Comparison of ENCODE assay signal across 10 mouse cellular contexts in the genomic region with DNA sequence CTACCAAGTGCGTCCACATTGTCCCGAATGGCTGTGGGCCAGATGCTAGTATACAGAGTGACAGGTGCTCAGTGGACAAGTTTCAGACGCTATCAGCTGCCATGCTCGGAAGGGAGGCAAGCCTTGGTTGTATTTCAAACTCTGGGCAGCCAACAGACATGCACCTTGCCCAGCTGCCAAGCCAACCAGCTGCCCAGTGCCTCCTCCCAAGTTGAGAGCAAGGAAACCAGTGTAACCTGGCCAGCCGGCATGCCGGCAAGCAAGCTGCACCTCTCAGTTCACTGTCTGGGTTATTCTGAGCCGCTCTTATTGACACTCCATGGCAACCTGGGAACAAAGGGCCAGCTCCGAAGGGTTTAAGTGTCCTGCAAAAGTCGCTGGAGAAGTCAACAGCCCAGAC. TPM values are rescaled to one million over a fixed set of nuclear protein-coding genes. Genes with fewer than 3 reads are reported as not detected.
A peak's percentile ranks its signal among the peaks of the same experiment; 100 is the strongest.
DNase-seq lines count a peak whose midpoint lies in the region; ATAC-seq and TF ChIP-seq lines count a peak whose summit lies in the region.
"Had no signal": no experiment of that assay in that cellular context is flagged by ENCODE, and none has a peak within 500 bp of the region (broad histone marks: within the 10 kb centered on the region; RNA-seq: fewer than 3 reads in every experiment).

No protein-coding gene starts in this region.

- intact Hi-C loops in gastrocnemius, postnatal 14 days (cut with DNase I; ENCODE audit: low total_unique reads) = loop anchor here (5.0 kb wide), 1 partner anchor 78 kb away; a partner anchor contains a TSS
- intact Hi-C loops in heart, postnatal 14 days (cut with DNase I) = no loop called here

- WGBS in intestine, postnatal 0 days = 75% methylated on average over 9 of the region's 9 CpGs
- 83% methylated on average over 9 of the region's 9 CpGs for WGBS in intestine, embryonic 16.5 days

- no peak for TF ChIP-seq CTCF in intestine, postnatal 0 days (IDR thresholded peaks at IDR 0.05; ENCODE audit: low read depth)

- no peak overlapping the region for H3K27ac ChIP-seq in intestine, postnatal 0 days (ENCODE audit: low read depth, low read length)
- H3K27ac ChIP-seq in intestine, embryonic 16.5 days (ENCODE audit: low read length) = no peak overlapping the region

- H3K4me2 ChIP-seq in intestine, postnatal 0 days (replicated peaks; ENCODE audit: low read depth) = no peak overlapping the region
- no peak overlapping the region for H3K4me2 ChIP-seq in intestine, embryonic 16.5 days (ENCODE audit: low read depth, low read length)

- H3K4me1 ChIP-seq in intestine, postnatal 0 days (replicated peaks; ENCODE audit: control insufficient read depth, insufficient read depth, low read length) = 0 out of 2 replicates have a peak, but pooled peaks cover 3% of the 10 kb centered on the region
- peaks cover 24% of the 10 kb centered on the region for H3K4me1 ChIP-seq in intestine, embryonic 16.5 days (ENCODE audit: control insufficient read depth, insufficient read depth, low read length)

- DNase-seq in gastrocnemius, postnatal 14 days = peak; percentile 77
- peak; percentile 54 to 63 for DNase-seq in heart, postnatal 14 days
- DNase-seq in lung, postnatal 36 days = peak; percentile 72
- DNase-seq in right cerebral cortex, postnatal 14 days = no peak
- DNase-seq in layer of hippocampus, postnatal 36 days = no peak
- DNase-seq in left cerebral cortex, adult 8-10 months (ENCODE audit: low spot score in 2 of 2) = no peak

- ATAC-seq in intestine, postnatal 0 days = peak; percentile 52
- ATAC-seq in intestine, embryonic 16.5 days = no peak

- H3K9ac ChIP-seq in intestine, postnatal 0 days (ENCODE audit: low read depth, low read length) = no peak overlapping the region
- H3K9ac ChIP-seq in intestine, embryonic 16.5 days (ENCODE audit: low read depth, low read length) = no peak overlapping the region

- H3K4me3 ChIP-seq in intestine, postnatal 0 days (ENCODE audit: low read depth, low read length) = no peak overlapping the region
- H3K4me3 ChIP-seq in intestine, embryonic 16.5 days (ENCODE audit: low read length) = no peak overlapping the region

- no peaks in the 10 kb centered on the region for H3K27me3 ChIP-seq in intestine, postnatal 0 days (replicated peaks; ENCODE audit: control insufficient read depth, insufficient read depth, low read length)
- H3K27me3 ChIP-seq in intestine, embryonic 16.5 days (replicated peaks; ENCODE audit: control insufficient read depth, insufficient read depth, low read length) = no peaks in the 10 kb centered on the region

- peaks cover 3% of the 10 kb centered on the region; the same call in 1 of the 2 replicates for H3K36me3 ChIP-seq in intestine, postnatal 0 days (ENCODE audit: control insufficient read depth, insufficient read depth)
- no peaks in the 10 kb centered on the region for H3K36me3 ChIP-seq in intestine, embryonic 16.5 days (ENCODE audit: control insufficient read depth, insufficient read depth, low read length)

- H3K9me3 ChIP-seq in intestine, postnatal 0 days (ENCODE audit: control insufficient read depth) = no peaks in the 10 kb centered on the region
- H3K9me3 ChIP-seq in intestine, embryonic 16.5 days (ENCODE audit: control insufficient read depth, low read length) = no peaks in the 10 kb centered on the region

RNA-seq across cellular contexts. Expression of a gene that starts 19.4 kb away (rescaled TPM):
- polyA plus RNA-seq in intestine, postnatal 0 days (2015; fragmentation: Nextera tagmentation; extraction: Ambion mirVana) = not detected in 2 replicates
- 0.13 TPM in 1 of 2 replicates, not detected in the other for polyA plus RNA-seq in intestine, embryonic 16.5 days (2015; fragmentation: Nextera tagmentation; extraction: Ambion mirVana)
- total RNA-seq in gastrocnemius, postnatal 14 days (2021) = not detected
- not detected for total RNA-seq in heart, postnatal 14 days (2021)
- not detected for total RNA-seq in layer of hippocampus, postnatal 36 days (2021)
- total RNA-seq in left cerebral cortex, adult 8-10 months (2022) = not detected
- total RNA-seq: granulocyte monocyte progenitor cell, adult 5-6 weeks; left cerebral cortex, postnatal 25 days had no signal

Comparison
In these comparisons a context has a peak if more than half of its experiments do, and no peak if none do; other contexts are left out.
1. DNase-seq: peak in gastrocnemius, postnatal 14 days (single experiment), heart, postnatal 14 days (2 of 2) and lung, postnatal 36 days (single experiment); none in right cerebral cortex, postnatal 14 days (single experiment), layer of hippocampus, postnatal 36 days (0 of 2) and left cerebral cortex, adult 8-10 months (0 of 2).